Mouse (Mus musculus): ENCODE data around the gene Foxe1. TPM values are rescaled to one million over a fixed set of nuclear protein-coding genes. Genes with fewer than 3 reads are reported as not detected.

Gene Foxe1
- polyA plus RNA-seq, 1 experiment = not detected

GRCm38 (mm10) chr4:46347141-46347540 lies 3.7 kb downstream of the Foxe1 start:
- H3K27me3 ChIP-seq (ENCODE audit: control insufficient read depth, insufficient read depth, low read length) = peaks cover 78% of the 10 kb centered on the region
- WGBS = 8% methylated on average over 4 of the region's 4 CpGs
- TF ChIP-seq POLR2A (IDR thresholded peaks at IDR 0.05; ENCODE audit: low read depth, low read length) (no peak), CTCF (IDR thresholded peaks at IDR 0.05; ENCODE audit: extremely low read depth, insufficient read length, insufficient replicate concordance, low read depth, low read length) (no peak)
- H3K4me3 ChIP-seq (ENCODE audit: low read depth, low read length) = no peak overlapping the region
- H3K27ac ChIP-seq (ENCODE audit: insufficient read depth, low read depth, low read length) = no peak overlapping the region
- no peaks in the 10 kb centered on the region for H3K36me3 ChIP-seq (ENCODE audit: control insufficient read depth, insufficient read depth, low read length)
- peaks cover 5% of the 10 kb centered on the region; the same call in 1 of the 2 replicates for H3K4me1 ChIP-seq (ENCODE audit: control insufficient read depth, insufficient read depth, insufficient read length, low read length)

- TF ChIP-seq POLR2A (IDR thresholded peaks at IDR 0.05; ENCODE audit: low read depth, low read length) = no peak
- no peak for TF ChIP-seq CTCF (IDR thresholded peaks at IDR 0.05; ENCODE audit: extremely low read depth, insufficient read length, insufficient replicate concordance, low read depth, low read length)
- no peaks in the 10 kb centered on the region for H3K36me3 ChIP-seq (ENCODE audit: control insufficient read depth, insufficient read depth, low read length)
- peaks cover 5% of the 10 kb centered on the region; the same call in 1 of the 2 replicates for H3K4me1 ChIP-seq (ENCODE audit: control insufficient read depth, insufficient read depth, insufficient read length, low read length)
- H3K27ac ChIP-seq (ENCODE audit: insufficient read depth, low read depth, low read length) = no peak overlapping the region
- no peak overlapping the region for H3K4me3 ChIP-seq (ENCODE audit: low read depth, low read length)
- peaks cover 78% of the 10 kb centered on the region for H3K27me3 ChIP-seq (ENCODE audit: control insufficient read depth, insufficient read depth, low read length)
- WGBS = 5% methylated on average over 41 of the region's 41 CpGs
Observed at GRCm38 (mm10) chr4:46347580-46348515, 4.4 kb downstream of the Foxe1 start.

GRCm38 (mm10) chr4:46348897-46349296 lies 5.5 kb downstream of the Foxe1 start:
- WGBS = 44% methylated on average over 9 of the region's 9 CpGs
- Histone ChIP-seq H3K4me3 (ENCODE audit: low read depth, low read length) (no peak overlapping the region), H3K27ac (ENCODE audit: insufficient read depth, low read depth, low read length) (no peak overlapping the region), H3K36me3 (ENCODE audit: control insufficient read depth, insufficient read depth, low read length) (no peaks in the 10 kb centered on the region), H3K27me3 (ENCODE audit: control insufficient read depth, insufficient read depth, low read length) (peaks cover 74% of the 10 kb centered on the region), H3K4me1 (ENCODE audit: control insufficient read depth, insufficient read depth, insufficient read length, low read length) (peaks cover 5% of the 10 kb centered on the region; the same call in 1 of the 2 replicates)
- no peak for TF ChIP-seq POLR2A (IDR thresholded peaks at IDR 0.05; ENCODE audit: low read depth, low read length)

GRCm38 (mm10) chr4:46349530-46349929 lies 6.1 kb downstream of the Foxe1 start:
- TF ChIP-seq CTCF (IDR thresholded peaks at IDR 0.05; ENCODE audit: extremely low read depth, insufficient read length, insufficient replicate concordance, low read depth, low read length) (no peak), POLR2A (IDR thresholded peaks at IDR 0.05; ENCODE audit: low read depth, low read length) (no peak)
- WGBS = 65% methylated on average over 5 of the region's 5 CpGs
- Histone ChIP-seq H3K4me3 (ENCODE audit: low read depth, low read length) (no peak overlapping the region), H3K4me1 (ENCODE audit: control insufficient read depth, insufficient read depth, insufficient read length, low read length) (peaks cover under 1% of the 10 kb centered on the region; the same call in 1 of the 2 replicates), H3K36me3 (ENCODE audit: control insufficient read depth, insufficient read depth, low read length) (no peaks in the 10 kb centered on the region), H3K27ac (ENCODE audit: insufficient read depth, low read depth, low read length) (no peak overlapping the region), H3K27me3 (ENCODE audit: control insufficient read depth, insufficient read depth, low read length) (peaks cover 68% of the 10 kb centered on the region)

GRCm38 (mm10) chr4:46353045-46353444 lies 9.6 kb downstream of the Foxe1 start:
- Histone ChIP-seq H3K27me3 (ENCODE audit: control insufficient read depth, insufficient read depth, low read length) (peaks cover 46% of the 10 kb centered on the region), H3K36me3 (ENCODE audit: control insufficient read depth, insufficient read depth, low read length) (no peaks in the 10 kb centered on the region), H3K4me1 (ENCODE audit: control insufficient read depth, insufficient read depth, insufficient read length, low read length) (no peaks in the 10 kb centered on the region), H3K4me3 (ENCODE audit: low read depth, low read length) (no peak overlapping the region), H3K27ac (ENCODE audit: insufficient read depth, low read depth, low read length) (no peak overlapping the region)
- 32% methylated on average over 10 of the region's 10 CpGs for WGBS
- TF ChIP-seq CTCF (IDR thresholded peaks at IDR 0.05; ENCODE audit: extremely low read depth, insufficient read length, insufficient replicate concordance, low read depth, low read length) = no peak
- no peak for TF ChIP-seq POLR2A (IDR thresholded peaks at IDR 0.05; ENCODE audit: low read depth, low read length)

- Histone ChIP-seq H3K4me3 (ENCODE audit: low read depth, low read length) (no peak overlapping the region), H3K4me1 (ENCODE audit: control insufficient read depth, insufficient read depth, insufficient read length, low read length) (no peaks in the 10 kb centered on the region), H3K27me3 (ENCODE audit: control insufficient read depth, insufficient read depth, low read length) (peaks cover 16% of the 10 kb centered on the region), H3K27ac (ENCODE audit: insufficient read depth, low read depth, low read length) (no peak overlapping the region), H3K36me3 (ENCODE audit: control insufficient read depth, insufficient read depth, low read length) (no peaks in the 10 kb centered on the region)
- WGBS = 48% methylated on average over 12 of the region's 12 CpGs
- TF ChIP-seq CTCF (IDR thresholded peaks at IDR 0.05; ENCODE audit: extremely low read depth, insufficient read length, insufficient replicate concordance, low read depth, low read length) = peak; percentile 78; the same call in 1 of the 2 replicates
- no peak for TF ChIP-seq POLR2A (IDR thresholded peaks at IDR 0.05; ENCODE audit: low read depth, low read length)
Observed at GRCm38 (mm10) chr4:46356351-46357133, 13.1 kb downstream of the Foxe1 start.

Measured in small intestine, adult 2 months (tissue).